In genomic region chr2:179723401-179723800, GRCm38 (mm10) we compare ENCODE assay signal across 21 mouse cellular contexts.
A peak's percentile ranks its signal among the peaks of the same experiment; 100 is the strongest.
DNase-seq lines count a peak whose midpoint lies in the region; TF ChIP-seq lines count a peak whose summit lies in the region.
"Had no signal": no experiment of that assay in that cellular context is flagged by ENCODE, and none has a peak within 500 bp of the region (broad histone marks: within the 10 kb centered on the region; RNA-seq: fewer than 3 reads in every experiment).

No protein-coding gene starts in this region.

- no peak for DNase-seq in testis, postnatal 14 days (ENCODE audit: low spot score)
- peak; percentile 82 for DNase-seq in CH12.LX (ENCODE audit: extremely low read depth)
- DNase-seq in R1 (ENCODE audit: low read depth, low spot score): peak; percentile 68
- no peak for DNase-seq in urinary bladder, postnatal 4 days (ENCODE audit: low spot score in 2 of 2)
- DNase-seq in adrenal gland, postnatal 4 days (ENCODE audit: low spot score in 2 of 2): no peak
- no peak for DNase-seq in kidney, postnatal 10 days
- DNase-seq: adrenal gland, adult 8-10 months; adrenal gland, postnatal 36 days; cerebellum, adult 11 months; cerebellum, adult 18-20 months; cerebellum, adult 8-10 months; cerebellum, adult 9-11 months; cerebellum, postnatal 36 days; embryo, embryonic 11 days had no signal

- 0 out of 2 replicates have a peak, but pooled peaks have one; percentile 27 for TF ChIP-seq POLR2A in testis, adult 2 months (IDR thresholded peaks at IDR 0.05; ENCODE audit: control insufficient read depth, low read depth, low read length)
- TF ChIP-seq POLR2A in CH12.LX (IDR thresholded peaks at IDR 0.05; ENCODE audit: low read depth, low read length): peak; percentile 43; the same call in 1 of the 2 replicates

- no peak for TF ChIP-seq RAD21 in CH12.LX (IDR thresholded peaks at IDR 0.05; ENCODE audit: low read depth, low read length)

- H3K4me3 ChIP-seq in testis, adult 2 months (ENCODE audit: control insufficient read depth, low read depth, low read length): no peak overlapping the region
- peak overlapping the region in 2 of 3 experiments; percentile 1 to 50 for H3K4me3 ChIP-seq in CH12.LX (replicated peaks in 1 of 3; ENCODE audit: low read depth in 2 of 3, low read length in 2 of 3, poor library complexity in 1 of 3)
- H3K4me3 ChIP-seq: embryonic facial prominence, embryonic 13.5 days; embryonic facial prominence, embryonic 15.5 days; erythroblast, embryonic 14.5 days; forebrain, embryonic 10.5 days; forebrain, embryonic 12.5 days had no signal

- no peaks in the 10 kb centered on the region for H3K27me3 ChIP-seq in testis, adult 2 months (ENCODE audit: control insufficient read depth, insufficient read depth, low read length)
- H3K27me3 ChIP-seq in CH12.LX (replicated peaks): no peaks in the 10 kb centered on the region
- H3K27me3 ChIP-seq: embryonic facial prominence, embryonic 13.5 days; forebrain, embryonic 12.5 days; Patski had no signal

- peak overlapping the region; percentile 23; the same call in 1 of the 2 replicates for H3K9ac ChIP-seq in CH12.LX (ENCODE audit: insufficient read depth, low read depth)
- H3K9ac ChIP-seq: embryonic facial prominence, embryonic 13.5 days; embryonic facial prominence, embryonic 15.5 days; forebrain, embryonic 12.5 days had no signal

- H3K79me2 ChIP-seq in CH12.LX (replicated peaks; ENCODE audit: control insufficient read depth, extremely low read depth, insufficient read depth, poor library complexity, severe bottlenecking): no peaks in the 10 kb centered on the region

- H3K4me2 ChIP-seq in CH12.LX (ENCODE audit: insufficient read depth, low read depth, poor library complexity, severe bottlenecking): peak overlapping the region; percentile 18; the same call in 1 of the 2 replicates
- H3K4me2 ChIP-seq: embryonic facial prominence, embryonic 13.5 days; embryonic facial prominence, embryonic 15.5 days; forebrain, embryonic 12.5 days had no signal

- no peaks in the 10 kb centered on the region for H3K9me3 ChIP-seq in CH12.LX (replicated peaks; ENCODE audit: low read length)
- H3K9me3 ChIP-seq: embryonic facial prominence, embryonic 13.5 days; embryonic facial prominence, embryonic 15.5 days; forebrain, embryonic 10.5 days; forebrain, embryonic 12.5 days had no signal

- H3K27ac ChIP-seq in testis, adult 2 months (ENCODE audit: control insufficient read depth, insufficient read depth, low read depth, low read length): no peak overlapping the region
- peak overlapping the region; percentile 88 for H3K27ac ChIP-seq in CH12.LX (ENCODE audit: insufficient read depth, low read depth)
- H3K27ac ChIP-seq: embryonic facial prominence, embryonic 13.5 days; embryonic facial prominence, embryonic 15.5 days; forebrain, embryonic 10.5 days; forebrain, embryonic 12.5 days had no signal

- TF ChIP-seq EP300 in CH12.LX (IDR thresholded peaks at IDR 0.05; ENCODE audit: low read length): no peak

- no peak for TF ChIP-seq CTCF in testis, adult 2 months (IDR thresholded peaks at IDR 0.05; ENCODE audit: control insufficient read depth, insufficient read depth, insufficient replicate concordance, low read depth, low read length)
- no peak for TF ChIP-seq CTCF in CH12.LX (conservative IDR thresholded peaks at IDR 0.05 in 1 of 2, IDR thresholded peaks at IDR 0.05 in 1 of 2; ENCODE audit: low read depth in 2 of 2, low read length in 2 of 2)

- no peaks in the 10 kb centered on the region for H3K36me3 ChIP-seq in testis, adult 2 months (ENCODE audit: control insufficient read depth, insufficient read depth, low read length)
- no peaks in the 10 kb centered on the region for H3K36me3 ChIP-seq in CH12.LX (replicated peaks in 1 of 2; ENCODE audit: control insufficient read depth in 1 of 2, insufficient read depth in 1 of 2, low read length in 1 of 2)
- H3K36me3 ChIP-seq: embryonic facial prominence, embryonic 13.5 days; embryonic facial prominence, embryonic 15.5 days; forebrain, embryonic 10.5 days; forebrain, embryonic 12.5 days had no signal

- in situ Hi-C loops in CH12.LX (cut with MboI; ENCODE audit: low pct_ligation_motif_present, low pct_unique_long_range_greater_than_20kb, low sequenced_read_pairs): no loop called here

- peaks cover 12% of the 10 kb centered on the region for H3K4me1 ChIP-seq in testis, adult 2 months (ENCODE audit: control insufficient read depth, insufficient read depth, low read length)
- H3K4me1 ChIP-seq in CH12.LX (ENCODE audit: control insufficient read depth in 1 of 2, insufficient read depth in 2 of 2): peaks cover 36 to 78% of the 10 kb centered on the region in 2 experiments
- H3K4me1 ChIP-seq: embryonic facial prominence, embryonic 13.5 days; embryonic facial prominence, embryonic 15.5 days had no signal

- dilution Hi-C loops in CH12.LX (cut with MboI; ENCODE audit: extremely low pct_ligation_motif_present, extremely low pct_unique_long_range_greater_than_20kb, low sequenced_read_pairs): no loop called here

TF ChIP-seq in CH12.LX, 34 proteins besides CTCF, POLR2A, EP300 and RAD21:
- TF ChIP-seq CHD1 (IDR thresholded peaks at IDR 0.05; ENCODE audit: low read depth, low read length) (no peak), E2F4 (IDR thresholded peaks at IDR 0.05; ENCODE audit: insufficient replicate concordance, low read depth, low read length) (no peak), IRF4 (IDR thresholded peaks at IDR 0.05; ENCODE audit: low read depth, low read length) (no peak), MAZ (IDR thresholded peaks at IDR 0.05; ENCODE audit: low read depth, low read length) (no peak), MAFK (IDR thresholded peaks at IDR 0.05; ENCODE audit: insufficient replicate concordance, low read length) (no peak), MEF2A (IDR thresholded peaks at IDR 0.05; ENCODE audit: borderline replicate concordance, low read depth, low read length) (no peak), KAT2A (IDR thresholded peaks at IDR 0.05; ENCODE audit: insufficient replicate concordance, low read length) (no peak), HCFC1 (IDR thresholded peaks at IDR 0.05; ENCODE audit: low read depth, low read length) (peak; percentile 55)

Comparison
In these comparisons a context has a peak if more than half of its experiments do, and no peak if none do; other contexts are left out.
1. DNase-seq: peak in CH12.LX (single experiment) and R1 (single experiment); none in testis, postnatal 14 days (single experiment), urinary bladder, postnatal 4 days (0 of 2), adrenal gland, postnatal 4 days (0 of 2) and kidney, postnatal 10 days (single experiment).